Comparison of ENCODE assay signal across 14 mouse cellular contexts in genomic region chr17:56380286-56380685, GRCm38 (mm10). TPM values are rescaled to one million over a fixed set of nuclear protein-coding genes. Genes with fewer than 3 reads are reported as not detected.
DNase-seq lines count a peak whose midpoint lies in the region; ATAC-seq lines count a peak whose summit lies in the region.
"Had no signal": no experiment of that assay in that cellular context is flagged by ENCODE, and none has a peak within 500 bp of the region (broad histone marks: within the 10 kb centered on the region; RNA-seq: fewer than 3 reads in every experiment).

No protein-coding gene starts in this region.

- H3K4me1 ChIP-seq in hindbrain, embryonic 13.5 days (replicated peaks) = peaks cover 51% of the 10 kb centered on the region
- H3K4me1 ChIP-seq in hindbrain, embryonic 11.5 days (replicated peaks; ENCODE audit: control insufficient read depth, insufficient read depth, low read length) = no peaks in the 10 kb centered on the region
- H3K4me1 ChIP-seq in hindbrain, embryonic 16.5 days (ENCODE audit: control insufficient read depth, insufficient read depth, low read depth, low read length) = peaks cover 31% of the 10 kb centered on the region
- H3K4me1 ChIP-seq: heart, embryonic 13.5 days had no signal

- H3K9ac ChIP-seq in hindbrain, embryonic 13.5 days = peak overlapping the region; percentile 29; the same call in 1 of the 2 replicates
- H3K9ac ChIP-seq in hindbrain, embryonic 11.5 days (ENCODE audit: low read depth, low read length) = no peak overlapping the region
- peak overlapping the region; percentile 9; the same call in 1 of the 2 replicates for H3K9ac ChIP-seq in hindbrain, embryonic 16.5 days (ENCODE audit: low read depth, low read length)
- H3K9ac ChIP-seq: heart, embryonic 13.5 days; liver, embryonic 14.5 days had no signal

- no peaks in the 10 kb centered on the region for H3K27me3 ChIP-seq in hindbrain, embryonic 13.5 days
- no peaks in the 10 kb centered on the region for H3K27me3 ChIP-seq in hindbrain, embryonic 11.5 days (ENCODE audit: control insufficient read depth, insufficient read depth, low read length)
- no peaks in the 10 kb centered on the region for H3K27me3 ChIP-seq in hindbrain, embryonic 16.5 days (replicated peaks; ENCODE audit: control insufficient read depth, insufficient read depth, low read length)
- H3K27me3 ChIP-seq: heart, embryonic 13.5 days had no signal

- peaks cover 94% of the 10 kb centered on the region for H3K36me3 ChIP-seq in hindbrain, embryonic 13.5 days
- H3K36me3 ChIP-seq in hindbrain, embryonic 11.5 days (ENCODE audit: control insufficient read depth, insufficient read depth, low read length) = peaks cover 12% of the 10 kb centered on the region; the same call in 1 of the 2 replicates
- peaks cover 23% of the 10 kb centered on the region for H3K36me3 ChIP-seq in hindbrain, embryonic 16.5 days (ENCODE audit: control insufficient read depth, insufficient read depth, low read length)

- WGBS in hindbrain, embryonic 13.5 days = 46% methylated on average over 6 of the region's 6 CpGs
- 85% methylated on average over 6 of the region's 6 CpGs for WGBS in hindbrain, embryonic 11.5 days
- WGBS in hindbrain, embryonic 16.5 days = 31% methylated on average over 6 of the region's 6 CpGs

- H3K9me3 ChIP-seq in hindbrain, embryonic 13.5 days = no peaks in the 10 kb centered on the region
- H3K9me3 ChIP-seq in hindbrain, embryonic 11.5 days (ENCODE audit: control insufficient read depth, low read length) = no peaks in the 10 kb centered on the region
- H3K9me3 ChIP-seq in hindbrain, embryonic 16.5 days (ENCODE audit: control insufficient read depth, low read length) = no peaks in the 10 kb centered on the region
- H3K9me3 ChIP-seq: heart, embryonic 13.5 days had no signal

- no peak overlapping the region for H3K4me2 ChIP-seq in hindbrain, embryonic 13.5 days
- H3K4me2 ChIP-seq in hindbrain, embryonic 11.5 days (replicated peaks; ENCODE audit: low read depth, low read length) = no peak overlapping the region
- no peak overlapping the region for H3K4me2 ChIP-seq in hindbrain, embryonic 16.5 days (ENCODE audit: low read length)
- H3K4me2 ChIP-seq: heart, embryonic 13.5 days had no signal

- DNase-seq in hindbrain, embryonic 11.5 days (ENCODE audit: low spot score) = no peak
- DNase-seq in Muller cell, postnatal 12 days (ENCODE audit: inconsistent ontology term) = peak; percentile 81
- peak; percentile 85 for DNase-seq in cerebellum, adult 11-12 months
- no peak for DNase-seq in spleen, postnatal 10 days (ENCODE audit: low spot score in 2 of 2)
- DNase-seq in urinary bladder, adult 18-20 months (ENCODE audit: low spot score in 2 of 2) = no peak
- DNase-seq: adrenal gland, postnatal 25 days; right cerebral cortex, postnatal 25 days had no signal

- H3K27ac ChIP-seq in hindbrain, embryonic 13.5 days = peak overlapping the region; percentile 72
- no peak overlapping the region for H3K27ac ChIP-seq in hindbrain, embryonic 11.5 days (ENCODE audit: low read depth, low read length)
- peak overlapping the region; percentile 26; the same call in 1 of the 2 replicates for H3K27ac ChIP-seq in hindbrain, embryonic 16.5 days (ENCODE audit: low read depth, low read length)
- H3K27ac ChIP-seq: heart, embryonic 13.5 days; liver, embryonic 14.5 days had no signal

- peak; percentile 68 for ATAC-seq in hindbrain, embryonic 13.5 days (ENCODE audit: low FRiP score)
- ATAC-seq in hindbrain, embryonic 11.5 days (ENCODE audit: low FRiP score) = no peak
- peak; percentile 91 for ATAC-seq in hindbrain, embryonic 16.5 days
- no peak for ATAC-seq in monocyte, adult 5-6 weeks (replicated peaks; ENCODE audit: insufficient number of reproducible peaks, low FRiP score, low TSS enrichment, poor library complexity, severe bottlenecking)
- ATAC-seq: CD4-positive, CD25-positive, alpha-beta regulatory T cell, adult 4 months; intestine, postnatal 0 days had no signal

- H3K4me3 ChIP-seq in hindbrain, embryonic 13.5 days = no peak overlapping the region
- H3K4me3 ChIP-seq in hindbrain, embryonic 11.5 days (ENCODE audit: low read depth, low read length) = no peak overlapping the region
- no peak overlapping the region for H3K4me3 ChIP-seq in hindbrain, embryonic 16.5 days (ENCODE audit: low read length)
- H3K4me3 ChIP-seq: heart, embryonic 13.5 days had no signal

RNA-seq across cellular contexts. Expression of gene Kdm4b, which starts 54.4 kb away (rescaled TPM):
- polyA plus RNA-seq in hindbrain, embryonic 13.5 days (2015; fragmentation: Nextera tagmentation; extraction: Ambion mirVana) = 66.0 and 66.7 TPM in 2 replicates
- polyA plus RNA-seq in hindbrain, embryonic 11.5 days (2014; fragmentation: Nextera tagmentation; extraction: Ambion mirVana) = 33.7 and 39.0 TPM in 2 replicates
- polyA plus RNA-seq in hindbrain, embryonic 16.5 days (2015; fragmentation: Nextera tagmentation; extraction: Ambion mirVana) = 53.5 and 70.3 TPM in 2 replicates
- total RNA-seq in monocyte, adult 5-6 weeks (2017) = 8.0 to 17.3 TPM (median 10.3 TPM) in 3 replicates

Comparison
In these comparisons a context has a peak if more than half of its experiments do, and no peak if none do; other contexts are left out.
1. ATAC-seq: peak in hindbrain, embryonic 13.5 days (single experiment) and hindbrain, embryonic 16.5 days (single experiment); none in hindbrain, embryonic 11.5 days (single experiment) and monocyte, adult 5-6 weeks (single experiment).
2. DNase-seq: peak in Muller cell, postnatal 12 days (single experiment) and cerebellum, adult 11-12 months (single experiment); none in hindbrain, embryonic 11.5 days (single experiment), spleen, postnatal 10 days (0 of 2) and urinary bladder, adult 18-20 months (0 of 2).